Mouse (Mus musculus) layer of hippocampus, postnatal 25 days (tissue): Measurements from ENCODE around the gene Pomp. TPM values are rescaled to one million over a fixed set of nuclear protein-coding genes. Genes with fewer than 3 reads are reported as not detected.
"Not testable (repeated sequence)": the region's sequence is repeated elsewhere in the genome, so short reads cannot be mapped to it uniquely, and the experiment has no call there.

ENCODE experiments used
- DNase-seq, 2 experiments: peaks; one replicate each; pipeline ENCODE4 v3.0.0; 2022; ENCODE audit warnings: mixed read lengths in 2 of 2, low spot score in 1 of 2; ENCODE audit errors: extremely low spot score in 1 of 2
- total RNA-seq, 2 experiments: library from RNA; stranded (reverse); gene quantifications; 2 replicates each; pipeline ENCODE4 v1.2.3; 2021

The Pomp gene
- total RNA-seq, 2 experiments from 2014 or later: 133 to 160 TPM

- DNase-seq: not testable (repeated sequence)
Observed at GRCm38 (mm10) chr5:147896501-147896900, 36.2 kb downstream of the Pomp start.

- DNase-seq: no peak
Observed at GRCm38 (mm10) chr5:147898254-147898653, 38.0 kb downstream of the Pomp start.

- DNase-seq: no peak
Observed at GRCm38 (mm10) chr5:147898968-147899549, 38.8 kb downstream of the Pomp start.

- DNase-seq: no peak
Observed at GRCm38 (mm10) chr5:147902008-147902757, 41.9 kb downstream of the Pomp start.

- DNase-seq: no peak
Observed at GRCm38 (mm10) chr5:147903166-147903565, 42.9 kb downstream of the Pomp start.

- DNase-seq: no peak
Observed at GRCm38 (mm10) chr5:147907144-147907543, 46.9 kb downstream of the Pomp start.

GRCm38 (mm10) chr5:147907851-147908250 is 47.6 kb downstream of the Pomp start:
- DNase-seq: no peak

GRCm38 (mm10) chr5:147910807-147911509 is 50.7 kb downstream of the Pomp start:
- DNase-seq: no peak

GRCm38 (mm10) chr5:147911744-147912143 is 51.5 kb downstream of the Pomp start:
- DNase-seq: no peak

- no peak for DNase-seq
Observed at GRCm38 (mm10) chr5:147913241-147913842, 53.1 kb downstream of the Pomp start.

GRCm38 (mm10) chr5:147915038-147915566 is 54.8 kb downstream of the Pomp start:
- DNase-seq: no peak

- DNase-seq: no peak
Observed at GRCm38 (mm10) chr5:147916171-147916570, 55.9 kb downstream of the Pomp start.

GRCm38 (mm10) chr5:147918044-147918846 is 58.0 kb downstream of the Pomp start:
- DNase-seq: no peak

GRCm38 (mm10) chr5:147924621-147925020 is 64.4 kb downstream of the Pomp start:
- no peak for DNase-seq

Other genes starting within 250 kb of the Pomp start
- 10 to 100 TPM; 25.0 to 34.5 TPM for gene Flt1, start 134.4 kb upstream of the Pomp start, total RNA-seq
- 1 to 10 TPM; 5.8 to 7.0 TPM for gene Slc46a3, start 34.4 kb downstream of the Pomp start, total RNA-seq
- gene Mtus2, start 96.9 kb downstream of the Pomp start, total RNA-seq: 10 to 100 TPM; 30.0 to 35.6 TPM